Mouse (Mus musculus) limb, embryonic 12.5 days (tissue): Measurements from ENCODE around the gene Dcst1. TPM values are rescaled to one million over a fixed set of nuclear protein-coding genes. Genes with fewer than 3 reads are reported as not detected.

ENCODE experiments used
- ATAC-seq: fragments of 200-750 bp; cut with Nextera tagmentation; 2 replicates; pipeline ENCODE4 v1.8.0; 2017; ENCODE audit warnings: low read depth, moderate TSS enrichment; ENCODE audit not compliant: insufficient number of reproducible peaks, insufficient read depth, low FRiP score, low TSS enrichment
- H3K27ac ChIP-seq: fragments of 300-500 bp; sonication (generic); 2 replicates; pipeline ENCODE4 v1.5.1; 2016; ENCODE audit warnings: mild to moderate bottlenecking, moderate library complexity
- H3K27me3 ChIP-seq: fragments of 300-500 bp; sonication (generic); 2 replicates; pipeline ENCODE4 v1.6.1; 2016; ENCODE audit warnings: mild to moderate bottlenecking, moderate library complexity
- H3K36me3 ChIP-seq: fragments of 300-500 bp; sonication (generic); 2 replicates; pipeline ENCODE4 v1.6.1; 2016; ENCODE audit warnings: mild to moderate bottlenecking, moderate library complexity
- H3K4me1 ChIP-seq: fragments of 300-500 bp; sonication (generic); replicated peaks from 2 replicates; pipeline ENCODE4 v1.6.1; 2016
- H3K4me2 ChIP-seq: fragments of 300-500 bp; sonication (generic); 2 replicates; pipeline ENCODE4 v1.6.1; 2016; ENCODE audit warnings: mild to moderate bottlenecking, moderate library complexity
- H3K4me3 ChIP-seq: fragments of 300-500 bp; sonication (generic); replicated peaks from 2 replicates; pipeline ENCODE4 v1.5.1; 2016; ENCODE audit warnings: mild to moderate bottlenecking
- H3K9ac ChIP-seq: fragments of 300-500 bp; sonication (generic); replicated peaks from 2 replicates; pipeline ENCODE4 v1.6.1; 2016; ENCODE audit warnings: mild to moderate bottlenecking, moderate library complexity
- H3K9me3 ChIP-seq: fragments of 300-500 bp; sonication (generic); 2 replicates; pipeline ENCODE4 v1.6.1; 2016; ENCODE audit warnings: mild to moderate bottlenecking, moderate library complexity
- WGBS: fragments of 180-500 bp; shearing (Covaris S2); methylation state at CpG from one replicate; pipeline ENCODE4 v1.1.7; 2016; 5-methylcytosine and 5-hydroxymethylcytosine counted together
- polyA plus RNA-seq: library from polyadenylated mRNA; unstranded; fragments of >200 nt; fragmentation: Nextera tagmentation; extraction: Ambion mirVana; gene quantifications from 2 replicates; pipeline ENCODE4 v1.2.1, GENCODE M21; 2016

The Dcst1 gene
- polyA plus RNA-seq, 1 experiment from 2014 or later: 0.26 TPM

- Histone ChIP-seq H3K4me3 (no peak overlapping the region), H3K4me1 (peaks cover 5% of the 10 kb centered on the region), H3K27me3 (peaks cover 20% of the 10 kb centered on the region; the same call in 1 of the 2 replicates), H3K27ac (no peak overlapping the region), H3K9me3 (no peaks in the 10 kb centered on the region), H3K36me3 (no peaks in the 10 kb centered on the region), H3K9ac (no peak overlapping the region), H3K4me2 (no peak overlapping the region)
- 67% methylated on average over 9 of the region's 9 CpGs for WGBS
- no peak for ATAC-seq
Measured at GRCm38 (mm10) chr3:89356029-89356428, 9.0 kb downstream of the Dcst1 start.

- Histone ChIP-seq H3K4me3 (no peak overlapping the region), H3K36me3 (no peaks in the 10 kb centered on the region), H3K27ac (no peak overlapping the region), H3K4me2 (no peak overlapping the region), H3K9me3 (no peaks in the 10 kb centered on the region), H3K9ac (no peak overlapping the region), H3K27me3 (peaks cover 24% of the 10 kb centered on the region), H3K4me1 (peaks cover 6% of the 10 kb centered on the region)
- 79% methylated on average over 6 of the region's 6 CpGs for WGBS
- no peak for ATAC-seq
Measured at GRCm38 (mm10) chr3:89355512-89355902, 9.5 kb downstream of the Dcst1 start.

GRCm38 (mm10) chr3:89354816-89355511, 10.1 kb downstream of the Dcst1 start:
- H3K9me3 ChIP-seq: no peaks in the 10 kb centered on the region
- peaks cover 11% of the 10 kb centered on the region for H3K4me1 ChIP-seq
- 19% methylated on average over 5 of the region's 5 CpGs for WGBS
- H3K27ac ChIP-seq: no peak overlapping the region
- ATAC-seq: 0 out of 2 replicates have a peak, but pooled peaks have one; percentile 8
- no peak overlapping the region for H3K4me3 ChIP-seq
- no peak overlapping the region for H3K9ac ChIP-seq
- peaks cover 29% of the 10 kb centered on the region for H3K27me3 ChIP-seq
- H3K4me2 ChIP-seq: no peak overlapping the region
- no peaks in the 10 kb centered on the region for H3K36me3 ChIP-seq

- H3K4me3 ChIP-seq: no peak overlapping the region
- H3K4me2 ChIP-seq: no peak overlapping the region
- peaks cover 46% of the 10 kb centered on the region for H3K27me3 ChIP-seq
- H3K27ac ChIP-seq: no peak overlapping the region
- no peak for ATAC-seq
- H3K4me1 ChIP-seq: peaks cover 22% of the 10 kb centered on the region
- no peak overlapping the region for H3K9ac ChIP-seq
- 56% methylated on average over 5 of the region's 5 CpGs for WGBS
- no peaks in the 10 kb centered on the region for H3K9me3 ChIP-seq
- H3K36me3 ChIP-seq: peaks cover 7% of the 10 kb centered on the region; the same call in 1 of the 2 replicates
Measured at GRCm38 (mm10) chr3:89351271-89351670, 13.8 kb downstream of the Dcst1 start.

GRCm38 (mm10) chr3:89349869-89350501, 15.1 kb downstream of the Dcst1 start, which contains the start of gene Adam15:
Adam15 (minus strand) TSS chr3:89349996.
- Histone ChIP-seq H3K4me1 (peaks cover 20% of the 10 kb centered on the region), H3K27me3 (peaks cover 46% of the 10 kb centered on the region), H3K9ac (peak within 1 kb of the TSS; percentile 65), H3K9me3 (no peaks in the 10 kb centered on the region), H3K4me3 (peak within 1 kb of the TSS; percentile 63), H3K27ac (peak within 1 kb of the TSS; percentile 26), H3K4me2 (peak within 1 kb of the TSS; percentile 88), H3K36me3 (peaks cover 19% of the 10 kb centered on the region; the same call in 1 of the 2 replicates)
- 1% methylated on average over 58 of the region's 59 CpGs for WGBS
- peak; percentile 82 for ATAC-seq

- WGBS: 2% methylated on average over 38 of the region's 38 CpGs
Measured at GRCm38 (mm10) chr3:89348911-89349868, 15.9 kb downstream of the Dcst1 start.

GRCm38 (mm10) chr3:89347916-89348315, 17.1 kb downstream of the Dcst1 start:
- no peak overlapping the region for H3K9ac ChIP-seq
- 52% methylated on average over 1 of the region's 1 CpGs for WGBS
- peaks cover 46% of the 10 kb centered on the region for H3K27me3 ChIP-seq
- H3K9me3 ChIP-seq: no peaks in the 10 kb centered on the region
- H3K4me1 ChIP-seq: peaks cover 17% of the 10 kb centered on the region
- H3K36me3 ChIP-seq: peaks cover 39% of the 10 kb centered on the region
- H3K27ac ChIP-seq: no peak overlapping the region
- H3K4me3 ChIP-seq: no peak overlapping the region
- 0 out of 2 replicates have a peak overlapping the region, but pooled peaks have one; percentile 88 for H3K4me2 ChIP-seq
- no peak for ATAC-seq

More at GRCm38 (mm10) chr3:89348911-89349868, 15.9 kb downstream of the Dcst1 start:
- Histone ChIP-seq H3K9me3 (no peaks in the 10 kb centered on the region), H3K4me3 (peak overlapping the region; percentile 63), H3K4me2 (peak overlapping the region; percentile 88), H3K4me1 (peaks cover 17% of the 10 kb centered on the region), H3K36me3 (peaks cover 26% of the 10 kb centered on the region; the same call in 1 of the 2 replicates), H3K27me3 (peaks cover 46% of the 10 kb centered on the region), H3K27ac (peak overlapping the region; percentile 26; the same call in 1 of the 2 replicates), H3K9ac (peak overlapping the region; percentile 65)
- peak; percentile 29; the same call in 1 of the 2 replicates for ATAC-seq

GRCm38 (mm10) chr3:89346815-89347540, 18.1 kb downstream of the Dcst1 start:
- H3K9me3 ChIP-seq: no peaks in the 10 kb centered on the region
- H3K4me1 ChIP-seq: peaks cover 17% of the 10 kb centered on the region
- no peak overlapping the region for H3K4me2 ChIP-seq
- peaks cover 46% of the 10 kb centered on the region for H3K27me3 ChIP-seq
- peaks cover 44% of the 10 kb centered on the region for H3K36me3 ChIP-seq
- no peak overlapping the region for H3K4me3 ChIP-seq
- H3K9ac ChIP-seq: no peak overlapping the region
- no peak overlapping the region for H3K27ac ChIP-seq
- WGBS: 85% methylated on average over 10 of the region's 10 CpGs
- no peak for ATAC-seq

- H3K9me3 ChIP-seq: no peaks in the 10 kb centered on the region
- no peak for ATAC-seq
- no peak overlapping the region for H3K4me2 ChIP-seq
- 83% methylated on average over 7 of the region's 7 CpGs for WGBS
- peaks cover 16% of the 10 kb centered on the region for H3K27me3 ChIP-seq
- H3K4me3 ChIP-seq: no peak overlapping the region
- H3K27ac ChIP-seq: no peak overlapping the region
- peaks cover 49% of the 10 kb centered on the region for H3K36me3 ChIP-seq
- peaks cover 26% of the 10 kb centered on the region for H3K4me1 ChIP-seq
- H3K9ac ChIP-seq: no peak overlapping the region
Measured at GRCm38 (mm10) chr3:89343279-89343678, 21.8 kb downstream of the Dcst1 start.

GRCm38 (mm10) chr3:89341794-89342193, 23.3 kb downstream of the Dcst1 start:
- Histone ChIP-seq H3K9me3 (no peaks in the 10 kb centered on the region), H3K9ac (peak overlapping the region; percentile 27; the same call in 1 of the 2 replicates), H3K4me3 (no peak overlapping the region), H3K27me3 (peaks cover 2% of the 10 kb centered on the region; the same call in 1 of the 2 replicates), H3K4me1 (peaks cover 28% of the 10 kb centered on the region), H3K27ac (no peak overlapping the region), H3K36me3 (peaks cover 45% of the 10 kb centered on the region), H3K4me2 (no peak overlapping the region)
- no peak for ATAC-seq
- WGBS: 96% methylated on average over 4 of the region's 4 CpGs
